In the genomic region with DNA sequence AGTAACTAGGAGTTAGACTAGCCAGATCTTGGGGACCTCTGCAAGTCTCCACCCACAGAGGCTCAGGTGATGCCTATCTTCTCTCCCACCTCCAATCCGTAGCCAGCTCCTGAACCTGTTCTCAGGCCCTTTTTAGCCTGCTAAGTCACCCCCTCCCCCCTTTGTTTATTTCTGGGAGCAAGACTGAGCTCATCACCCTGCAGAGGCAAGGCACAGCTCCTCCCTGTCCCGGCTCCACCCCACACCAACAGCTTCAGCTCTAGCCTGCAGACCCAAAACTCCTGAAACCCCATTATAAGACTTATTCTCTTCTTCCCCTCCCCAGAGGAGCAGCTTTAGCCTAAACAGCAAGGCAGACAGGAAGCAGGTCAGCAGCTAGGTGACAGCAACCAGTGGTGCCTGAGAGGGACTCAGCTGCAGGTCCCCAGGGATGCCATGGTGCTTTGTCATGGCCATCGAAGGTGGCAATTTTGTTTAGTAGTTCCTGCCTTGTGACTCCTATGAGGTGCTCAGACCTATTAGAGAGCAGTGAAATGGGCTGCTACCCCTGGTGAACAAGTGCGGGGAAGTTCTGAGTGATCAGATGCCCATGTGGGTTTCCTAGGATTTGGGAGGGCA, we compare ENCODE assay signal across 18 mouse cellular contexts. TPM values are rescaled to one million over a fixed set of nuclear protein-coding genes. Genes with fewer than 3 reads are reported as not detected.
A peak's percentile ranks its signal among the peaks of the same experiment; 100 is the strongest.
DNase-seq lines count a peak whose midpoint lies in the region; ATAC-seq and TF ChIP-seq lines count a peak whose summit lies in the region.
"Had no signal": no experiment of that assay in that cellular context is flagged by ENCODE, and none has a peak within 500 bp of the region (broad histone marks: within the 10 kb centered on the region; RNA-seq: fewer than 3 reads in every experiment).

No protein-coding gene starts in this region.

- 56% methylated on average over 4 of the region's 4 CpGs for WGBS in lung, adult 2 months
- 45% methylated on average over 4 of the region's 4 CpGs for WGBS in stomach, embryonic 15.5 days
- 66% methylated on average over 4 of the region's 4 CpGs for WGBS in forebrain, embryonic 10.5 days

- peak overlapping the region; percentile 40 for H3K4me3 ChIP-seq in lung, adult 2 months (replicated peaks; ENCODE audit: extremely low read depth, low read depth, low read length)
- no peak overlapping the region for H3K4me3 ChIP-seq in stomach, embryonic 15.5 days (replicated peaks)
- no peak overlapping the region for H3K4me3 ChIP-seq in forebrain, embryonic 10.5 days
- H3K4me3 ChIP-seq: hindbrain, embryonic 15.5 days; lung, embryonic 15.5 days; megakaryocyte, embryonic 14.5 days; midbrain, embryonic 13.5 days had no signal

- TF ChIP-seq CTCF in lung, adult 2 months (IDR thresholded peaks at IDR 0.05; ENCODE audit: insufficient read depth, low read length) = no peak

- TF ChIP-seq POLR2A in lung, adult 2 months (IDR thresholded peaks at IDR 0.05; ENCODE audit: borderline replicate concordance, extremely low read depth, low read depth, low read length) = no peak

- no peaks in the 10 kb centered on the region for H3K9me3 ChIP-seq in stomach, embryonic 15.5 days
- H3K9me3 ChIP-seq in forebrain, embryonic 10.5 days = no peaks in the 10 kb centered on the region
- H3K9me3 ChIP-seq: hindbrain, embryonic 15.5 days; lung, embryonic 15.5 days; megakaryocyte, embryonic 14.5 days; midbrain, embryonic 13.5 days had no signal

- ATAC-seq in stomach, embryonic 15.5 days (ENCODE audit: insufficient read depth, low FRiP score, low read depth) = no peak
- ATAC-seq: midbrain, embryonic 13.5 days had no signal

- no peak overlapping the region for H3K9ac ChIP-seq in stomach, embryonic 15.5 days
- H3K9ac ChIP-seq: hindbrain, embryonic 15.5 days; liver, embryonic 14.5 days; lung, embryonic 15.5 days; midbrain, embryonic 13.5 days had no signal

- no peaks in the 10 kb centered on the region for H3K27me3 ChIP-seq in stomach, embryonic 15.5 days (replicated peaks)
- H3K27me3 ChIP-seq in forebrain, embryonic 10.5 days (ENCODE audit: poor library complexity, severe bottlenecking) = no peaks in the 10 kb centered on the region
- H3K27me3 ChIP-seq: hindbrain, embryonic 15.5 days; lung, embryonic 15.5 days had no signal

- DNase-seq in lung, adult 2 months = no peak
- DNase-seq in lung, postnatal 14 days = no peak
- peak; percentile 61 to 73 for DNase-seq in B cell, adult 2 months
- DNase-seq in NIH3T3 (ENCODE audit: low read depth) = peak; percentile 72
- no peak for DNase-seq in forebrain, embryonic 10.5 days (ENCODE audit: extremely low spot score, low spot score)
- DNase-seq in urinary bladder, adult 18-20 months (ENCODE audit: low spot score in 2 of 2) = no peak
- DNase-seq: adrenal gland, postnatal 25 days; cerebellum, adult 9-10 months; kidney, adult 9 months; kidney, postnatal 4 days; thymus, postnatal 25 days had no signal

- no peak overlapping the region for H3K4me2 ChIP-seq in stomach, embryonic 15.5 days
- H3K4me2 ChIP-seq: hindbrain, embryonic 15.5 days; lung, embryonic 15.5 days; midbrain, embryonic 13.5 days had no signal

- peak overlapping the region; percentile 35; the same call in 1 of the 2 replicates for H3K27ac ChIP-seq in stomach, embryonic 15.5 days
- H3K27ac ChIP-seq in forebrain, embryonic 10.5 days = no peak overlapping the region
- H3K27ac ChIP-seq: hindbrain, embryonic 15.5 days; liver, embryonic 14.5 days; lung, embryonic 15.5 days; midbrain, embryonic 13.5 days had no signal

- H3K36me3 ChIP-seq in stomach, embryonic 15.5 days = no peaks in the 10 kb centered on the region
- no peaks in the 10 kb centered on the region for H3K36me3 ChIP-seq in forebrain, embryonic 10.5 days (replicated peaks)
- H3K36me3 ChIP-seq: hindbrain, embryonic 15.5 days; lung, embryonic 15.5 days; midbrain, embryonic 13.5 days had no signal

- H3K4me1 ChIP-seq in lung, adult 2 months (ENCODE audit: control insufficient read depth, insufficient read depth, low read length) = peaks cover 11% of the 10 kb centered on the region; the same call in 1 of the 2 replicates
- H3K4me1 ChIP-seq in stomach, embryonic 15.5 days = peaks cover 26% of the 10 kb centered on the region
- peaks cover 8% of the 10 kb centered on the region; the same call in 1 of the 2 replicates for H3K4me1 ChIP-seq in forebrain, embryonic 10.5 days
- H3K4me1 ChIP-seq: hindbrain, embryonic 15.5 days; midbrain, embryonic 13.5 days had no signal

RNA-seq across cellular contexts. Expression of a gene that starts 7.5 kb away (rescaled TPM):
- 130 and 155 TPM in 2 replicates for polyA plus RNA-seq in lung, adult 2 months (2012; rRNA removed)
- polyA plus RNA-seq in stomach, embryonic 15.5 days (2015; fragmentation: Nextera tagmentation; extraction: Ambion mirVana) = 7.7 and 12.7 TPM in 2 replicates
- polyA plus RNA-seq in forebrain, embryonic 10.5 days (2016; fragmentation: Nextera tagmentation; extraction: Ambion mirVana) = 0.07 TPM in 1 of 2 replicates, not detected in the other
- polyA plus RNA-seq: forebrain, embryonic 11.5 days had no signal

RNA-seq across cellular contexts. Expression of a gene that starts 48.3 kb away (rescaled TPM):
- 136 and 143 TPM in 2 replicates for polyA plus RNA-seq in lung, adult 2 months (2012; rRNA removed)
- 172 and 231 TPM in 2 replicates for polyA plus RNA-seq in stomach, embryonic 15.5 days (2015; fragmentation: Nextera tagmentation; extraction: Ambion mirVana)
- polyA plus RNA-seq in forebrain, embryonic 10.5 days (2016; fragmentation: Nextera tagmentation; extraction: Ambion mirVana) = 12.2 and 12.4 TPM in 2 replicates

Comparison
In these comparisons a context has a peak if more than half of its experiments do, and no peak if none do; other contexts are left out.
1. DNase-seq: peak in B cell, adult 2 months (2 of 2) and NIH3T3 (single experiment); none in lung, adult 2 months (single experiment), lung, postnatal 14 days (single experiment), forebrain, embryonic 10.5 days (single experiment) and urinary bladder, adult 18-20 months (0 of 2).
2. RNA of a gene that starts 48.3 kb away (polyA plus RNA-seq): 172 to 231 TPM in stomach, embryonic 15.5 days and 136 to 143 TPM in lung, adult 2 months; 12.2 to 12.4 TPM in forebrain, embryonic 10.5 days; every median in the first group is over 10 times any median in the second.